Mouse (Mus musculus) forebrain, embryonic 11.5 days (tissue): Measurements from ENCODE around the gene Yju2. TPM values are rescaled to one million over a fixed set of nuclear protein-coding genes. Genes with fewer than 3 reads are reported as not detected.
A peak's percentile ranks its signal among the peaks of the same experiment; 100 is the strongest.

Source experiments
- ATAC-seq: fragments of 200-750 bp; cut with Nextera tagmentation; replicated peaks from 2 replicates; pipeline ENCODE4 v1.8.0; 2017; ENCODE audit warnings: moderate TSS enrichment; ENCODE audit not compliant: low FRiP score
- DNase-seq: peaks from one replicate; pipeline ENCODE4 v3.0.0-alpha.2; 2017; ENCODE audit warnings: low spot score
- H3K27ac ChIP-seq: fragments of 300-500 bp; sonication (generic); 2 replicates; pipeline ENCODE4 v1.5.1; 2014; ENCODE audit warnings: low read depth, low read length
- H3K27me3 ChIP-seq: fragments of 300-500 bp; sonication (generic); 2 replicates; pipeline ENCODE4 v1.6.1; 2014; ENCODE audit warnings: mild to moderate bottlenecking, low read length, mixed read lengths; ENCODE audit not compliant: control insufficient read depth, insufficient read depth
- H3K36me3 ChIP-seq: fragments of 300-500 bp; sonication (generic); 2 replicates; pipeline ENCODE4 v1.6.1; 2014; ENCODE audit warnings: mild to moderate bottlenecking, low read length, moderate library complexity, mixed read lengths; ENCODE audit not compliant: control insufficient read depth, insufficient read depth
- H3K4me1 ChIP-seq: fragments of 300-500 bp; sonication (generic); replicated peaks from 2 replicates; pipeline ENCODE4 v1.6.1; 2014; ENCODE audit warnings: low read length, mixed read lengths; ENCODE audit not compliant: control insufficient read depth, insufficient read depth
- H3K4me2 ChIP-seq: fragments of 300-500 bp; sonication (generic); 2 replicates; pipeline ENCODE4 v1.6.1; 2014; ENCODE audit warnings: low read depth, mild to moderate bottlenecking, low read length, moderate library complexity, mixed read lengths; ENCODE audit not compliant: severe bottlenecking
- H3K4me3 ChIP-seq: fragments of 300-500 bp; sonication (generic); 2 replicates; pipeline ENCODE4 v1.5.1; 2014; ENCODE audit warnings: low read depth, low read length
- H3K9ac ChIP-seq: fragments of 300-500 bp; sonication (generic); 2 replicates; pipeline ENCODE4 v1.6.1; 2014; ENCODE audit warnings: low read length
- H3K9me3 ChIP-seq: fragments of 300-500 bp; sonication (generic); 2 replicates; pipeline ENCODE4 v1.6.1; 2016; ENCODE audit warnings: low read length, mixed read lengths; ENCODE audit not compliant: control insufficient read depth
- WGBS: fragments of 180-500 bp; shearing (Covaris S2); extraction: QIAGEN DNeasy Blood & Tissue Kit; methylation state at CpG from one replicate; pipeline ENCODE4 v1.1.7; 2014; 5-methylcytosine and 5-hydroxymethylcytosine counted together
- polyA plus RNA-seq: library from polyadenylated mRNA; unstranded; fragments of >200 nt; fragmentation: Nextera tagmentation; extraction: Ambion mirVana; gene quantifications from 2 replicates; pipeline ENCODE4 v1.2.1, GENCODE M21; 2014

The Yju2 gene
- polyA plus RNA-seq, 1 experiment from 2014 or later, result 27.4 TPM

GRCm38 (mm10) chr17:55964996-55965395 is 6.1 kb downstream of the Yju2 start:
- peaks cover 8% of the 10 kb centered on the region; the same call in 1 of the 2 replicates for H3K4me1 ChIP-seq
- no peaks in the 10 kb centered on the region for H3K9me3 ChIP-seq
- ATAC-seq (no peak), DNase-seq (peak; percentile 45)
- H3K4me3 ChIP-seq, result no peak overlapping the region
- no peak overlapping the region for H3K9ac ChIP-seq
- 86% methylated on average over 9 of the region's 9 CpGs for WGBS
- no peak overlapping the region for H3K4me2 ChIP-seq
- H3K27me3 ChIP-seq, result no peaks in the 10 kb centered on the region
- H3K27ac ChIP-seq, result no peak overlapping the region
- peaks cover 2% of the 10 kb centered on the region; the same call in 1 of the 2 replicates for H3K36me3 ChIP-seq

GRCm38 (mm10) chr17:55967186-55967585 is 8.3 kb downstream of the Yju2 start:
- no peaks in the 10 kb centered on the region for H3K9me3 ChIP-seq
- no peak for DNase-seq
- no peaks in the 10 kb centered on the region for H3K27me3 ChIP-seq
- H3K4me2 ChIP-seq, result no peak overlapping the region
- peaks cover 13% of the 10 kb centered on the region for H3K4me1 ChIP-seq
- ATAC-seq, result no peak
- H3K4me3 ChIP-seq, result no peak overlapping the region
- H3K36me3 ChIP-seq, result peaks cover 2% of the 10 kb centered on the region; the same call in 1 of the 2 replicates
- H3K27ac ChIP-seq, result no peak overlapping the region
- H3K9ac ChIP-seq, result no peak overlapping the region
- 89% methylated on average over 4 of the region's 4 CpGs for WGBS

- H3K27me3 ChIP-seq, result no peaks in the 10 kb centered on the region
- no peak overlapping the region for H3K27ac ChIP-seq
- DNase-seq (no peak), ATAC-seq (no peak)
- H3K9me3 ChIP-seq, result no peaks in the 10 kb centered on the region
- WGBS, result 72% methylated on average over 7 of the region's 7 CpGs
- peaks cover 13% of the 10 kb centered on the region for H3K4me1 ChIP-seq
- no peak overlapping the region for H3K4me3 ChIP-seq
- H3K4me2 ChIP-seq, result no peak overlapping the region
- no peak overlapping the region for H3K9ac ChIP-seq
- peaks cover 2% of the 10 kb centered on the region; the same call in 1 of the 2 replicates for H3K36me3 ChIP-seq
These were observed 9.3 kb downstream of the Yju2 start for GRCm38 (mm10) chr17:55968210-55968609.

- WGBS, result 35% methylated on average over 14 of the region's 14 CpGs
- ATAC-seq, result peak; percentile 37
- no peaks in the 10 kb centered on the region for H3K9me3 ChIP-seq
- peaks cover 13% of the 10 kb centered on the region for H3K4me1 ChIP-seq
- peak; percentile 72 for DNase-seq
- H3K36me3 ChIP-seq, result peaks cover 2% of the 10 kb centered on the region; the same call in 1 of the 2 replicates
- H3K4me3 ChIP-seq, result no peak overlapping the region
- peak overlapping the region; percentile 75; the same call in 1 of the 2 replicates for H3K27ac ChIP-seq
- H3K27me3 ChIP-seq, result no peaks in the 10 kb centered on the region
- H3K4me2 ChIP-seq, result no peak overlapping the region
- H3K9ac ChIP-seq, result peak overlapping the region; percentile 85
These were observed 10.7 kb downstream of the Yju2 start for GRCm38 (mm10) chr17:55969560-55969959.

- WGBS, result 7% methylated on average over 55 of the region's 55 CpGs
- peaks cover 13% of the 10 kb centered on the region for H3K4me1 ChIP-seq
- ATAC-seq, result peak; percentile 80
These were observed 11.3 kb downstream of the Yju2 start, which contains the start of gene Shd for GRCm38 (mm10) chr17:55969966-55970891. TSS of gene Shd (plus strand) at chr17:55970467.

GRCm38 (mm10) chr17:55971453-55971852 is 12.6 kb downstream of the Yju2 start:
- H3K27me3 ChIP-seq, result no peaks in the 10 kb centered on the region
- peak overlapping the region; percentile 85 for H3K9ac ChIP-seq
- 23% methylated on average over 22 of the region's 22 CpGs for WGBS
- H3K4me2 ChIP-seq, result peak overlapping the region; percentile 91
- H3K4me1 ChIP-seq, result peaks cover 13% of the 10 kb centered on the region
- ATAC-seq (no peak), DNase-seq (no peak)
- H3K36me3 ChIP-seq, result no peaks in the 10 kb centered on the region
- peak overlapping the region; percentile 57 for H3K4me3 ChIP-seq
- H3K27ac ChIP-seq, result no peak overlapping the region
- no peaks in the 10 kb centered on the region for H3K9me3 ChIP-seq

More at GRCm38 (mm10) chr17:55969966-55970891, 11.3 kb downstream of the Yju2 start, which contains the start of gene Shd:
- Histone ChIP-seq H3K4me2 (peak within 1 kb of the TSS; percentile 91), H3K36me3 (peaks cover 2% of the 10 kb centered on the region; the same call in 1 of the 2 replicates), H3K9me3 (no peaks in the 10 kb centered on the region), H3K4me3 (peak within 1 kb of the TSS; percentile 57), H3K9ac (peak within 1 kb of the TSS; percentile 85), H3K27ac (peak within 1 kb of the TSS; percentile 75), H3K27me3 (no peaks in the 10 kb centered on the region)
- DNase-seq, result peak; percentile 90

GRCm38 (mm10) chr17:55976255-55976862 is 17.5 kb downstream of the Yju2 start:
- peaks cover 3% of the 10 kb centered on the region for H3K4me1 ChIP-seq
- H3K9me3 ChIP-seq, result no peaks in the 10 kb centered on the region
- H3K27me3 ChIP-seq, result no peaks in the 10 kb centered on the region
- no peaks in the 10 kb centered on the region for H3K36me3 ChIP-seq
- H3K9ac ChIP-seq, result no peak overlapping the region
- peak; percentile 86 for DNase-seq
- 20% methylated on average over 13 of the region's 13 CpGs for WGBS
- no peak overlapping the region for H3K4me3 ChIP-seq
- ATAC-seq, result peak; percentile 69
- no peak overlapping the region for H3K4me2 ChIP-seq
- H3K27ac ChIP-seq, result no peak overlapping the region

- H3K4me3 ChIP-seq, result no peak overlapping the region
- no peaks in the 10 kb centered on the region for H3K27me3 ChIP-seq
- H3K9ac ChIP-seq, result no peak overlapping the region
- DNase-seq, result no peak
- H3K27ac ChIP-seq, result no peak overlapping the region
- no peaks in the 10 kb centered on the region for H3K36me3 ChIP-seq
- H3K4me1 ChIP-seq, result no peaks in the 10 kb centered on the region
- ATAC-seq, result no peak
- 59% methylated on average over 3 of the region's 3 CpGs for WGBS
- no peak overlapping the region for H3K4me2 ChIP-seq
- no peaks in the 10 kb centered on the region for H3K9me3 ChIP-seq
These were observed 18.4 kb downstream of the Yju2 start for GRCm38 (mm10) chr17:55977301-55977700.
